12 mouse cellular contexts compared by ENCODE assay signal in genomic region chr9:44357207-44357606, GRCm38 (mm10). TPM values are rescaled to one million over a fixed set of nuclear protein-coding genes. Genes with fewer than 3 reads are reported as not detected.
DNase-seq lines count a peak whose midpoint lies in the region; ATAC-seq and TF ChIP-seq lines count a peak whose summit lies in the region.
"Had no signal": no experiment of that assay in that cellular context is flagged by ENCODE, and none has a peak within 500 bp of the region (broad histone marks: within the 10 kb centered on the region; RNA-seq: fewer than 3 reads in every experiment).

No protein-coding gene starts in this region.

- ATAC-seq in megakaryocyte progenitor cell, adult 5-6 weeks (replicated peaks; ENCODE audit: poor library complexity), result peak; percentile 70
- ATAC-seq: forebrain, embryonic 16.5 days had no signal

- TF ChIP-seq POLR2A in kidney, adult 2 months (IDR thresholded peaks at IDR 0.05; ENCODE audit: low read depth, low read length), result no peak

- peaks cover 13% of the 10 kb centered on the region for H3K36me3 ChIP-seq in kidney, adult 2 months (ENCODE audit: control insufficient read depth, insufficient read depth, low read length)
- peaks cover 79% of the 10 kb centered on the region for H3K36me3 ChIP-seq in E14TG2a.4 (ENCODE audit: insufficient read depth, low read length)

- DNase-seq in kidney, adult 2 months, result peak; percentile 38
- no peak for DNase-seq in kidney, adult 9 months
- DNase-seq in embryo, embryonic 10.5 days (ENCODE audit: low spot score), result peak; percentile 50
- no peak for DNase-seq in layer of hippocampus, postnatal 10 days (ENCODE audit: low spot score in 2 of 2)
- no peak for DNase-seq in gastrocnemius, postnatal 10 days
- DNase-seq in Muller cell, postnatal 12 days (ENCODE audit: inconsistent ontology term), result no peak
- DNase-seq: adrenal gland, adult 2 months; kidney, adult 8-10 months had no signal

- no peaks in the 10 kb centered on the region for H3K9me3 ChIP-seq in E14TG2a.4 (ENCODE audit: low read length)
- H3K9me3 ChIP-seq: midbrain, embryonic 10.5 days had no signal

- H3K27me3 ChIP-seq in kidney, adult 2 months (replicated peaks; ENCODE audit: control insufficient read depth, insufficient read depth, low read length), result no peaks in the 10 kb centered on the region
- H3K27me3 ChIP-seq in E14TG2a.4 (ENCODE audit: insufficient read depth, low read length), result no peaks in the 10 kb centered on the region

- 77% methylated on average over 4 of the region's 4 CpGs for WGBS in kidney, adult 2 months

- no peak overlapping the region for H3K4me3 ChIP-seq in kidney, adult 2 months (ENCODE audit: insufficient read depth, low read depth, low read length)
- H3K4me3 ChIP-seq in E14TG2a.4 (replicated peaks; ENCODE audit: low read length), result no peak overlapping the region
- H3K4me3 ChIP-seq: midbrain, embryonic 10.5 days had no signal

- no peak for TF ChIP-seq CTCF in kidney, adult 2 months (conservative IDR thresholded peaks at IDR 0.05; ENCODE audit: insufficient read depth, insufficient read length, low read depth, low read length)
- peak; percentile 28; the same call in 1 of the 2 replicates for TF ChIP-seq CTCF in E14TG2a.4 (conservative IDR thresholded peaks at IDR 0.05; ENCODE audit: low read length)

- peaks cover 2% of the 10 kb centered on the region; the same call in 1 of the 2 replicates for H3K4me1 ChIP-seq in kidney, adult 2 months (ENCODE audit: control insufficient read depth, insufficient read depth, low read length)
- peaks cover 31% of the 10 kb centered on the region for H3K4me1 ChIP-seq in E14TG2a.4 (replicated peaks; ENCODE audit: low read depth, low read length)

- H3K27ac ChIP-seq in kidney, adult 2 months (ENCODE audit: insufficient read depth, low read depth, low read length), result no peak overlapping the region
- H3K27ac ChIP-seq: midbrain, embryonic 10.5 days had no signal

RNA-seq across cellular contexts. Expression of gene Vps11, which starts 4.3 kb away (rescaled TPM):
- polyA plus RNA-seq in kidney, adult 2 months (2012; rRNA removed), result 31.2 and 34.1 TPM in 2 replicates
- 11.9 and 13.0 TPM in 2 replicates for total RNA-seq in megakaryocyte progenitor cell, adult 5-6 weeks (2015)
- 18.7 and 21.3 TPM in 2 replicates for total RNA-seq in megakaryocyte progenitor cell, adult 5-6 weeks (2017)
- 10 to 100 TPM; 39.6 to 44.2 TPM for total RNA-seq in layer of hippocampus, postnatal 10 days (2021)
- total RNA-seq in gastrocnemius, postnatal 10 days (2021), result 10 to 100 TPM; 18.2 to 20.2 TPM

RNA-seq across cellular contexts. Expression of gene Hmbs, which starts 13.2 kb away (rescaled TPM):
- polyA plus RNA-seq in kidney, adult 2 months (2012; rRNA removed), result 47.4 and 49.3 TPM in 2 replicates
- total RNA-seq in megakaryocyte progenitor cell, adult 5-6 weeks (2015), result 123 and 124 TPM in 2 replicates
- total RNA-seq in megakaryocyte progenitor cell, adult 5-6 weeks (2017), result 46.4 and 55.8 TPM in 2 replicates
- 10 to 100 TPM; 18.9 to 32.5 TPM for total RNA-seq in layer of hippocampus, postnatal 10 days (2021)
- total RNA-seq in gastrocnemius, postnatal 10 days (2021), result 10 to 100 TPM; 29.2 to 31.0 TPM

RNA-seq across cellular contexts. Expression of gene Hyou1, which starts 22.1 kb away (rescaled TPM):
- 42.3 and 45.0 TPM in 2 replicates for polyA plus RNA-seq in kidney, adult 2 months (2012; rRNA removed)
- total RNA-seq in megakaryocyte progenitor cell, adult 5-6 weeks (2015), result 90.9 and 104 TPM in 2 replicates
- 172 and 175 TPM in 2 replicates for total RNA-seq in megakaryocyte progenitor cell, adult 5-6 weeks (2017)
- 10 to 100 TPM; 87.6 to 89.7 TPM for total RNA-seq in layer of hippocampus, postnatal 10 days (2021)
- 10 to 100 TPM; 27.0 to 36.3 TPM for total RNA-seq in gastrocnemius, postnatal 10 days (2021)

RNA-seq across cellular contexts. Expression of gene H2afx, which starts 22.7 kb away (rescaled TPM):
- polyA plus RNA-seq in kidney, adult 2 months (2012; rRNA removed), result 23.6 and 31.5 TPM in 2 replicates
- 109 and 111 TPM in 2 replicates for total RNA-seq in megakaryocyte progenitor cell, adult 5-6 weeks (2015)
- total RNA-seq in megakaryocyte progenitor cell, adult 5-6 weeks (2017), result 270 and 329 TPM in 2 replicates
- total RNA-seq in layer of hippocampus, postnatal 10 days (2021), result 10 to 100 TPM; 69.9 to 74.3 TPM
- 10 to 100 TPM; 41.0 to 47.2 TPM for total RNA-seq in gastrocnemius, postnatal 10 days (2021)

RNA-seq across cellular contexts. Expression of gene Dpagt1, which starts 31.4 kb away (rescaled TPM):
- polyA plus RNA-seq in kidney, adult 2 months (2012; rRNA removed), result 41.9 and 45.8 TPM in 2 replicates
- total RNA-seq in megakaryocyte progenitor cell, adult 5-6 weeks (2015), result 50.3 and 54.8 TPM in 2 replicates
- total RNA-seq in megakaryocyte progenitor cell, adult 5-6 weeks (2017), result 18.9 and 21.0 TPM in 2 replicates
- 10 to 100 TPM; 16.5 to 18.5 TPM for total RNA-seq in layer of hippocampus, postnatal 10 days (2021)
- total RNA-seq in gastrocnemius, postnatal 10 days (2021), result 10 to 100 TPM; 11.7 to 17.0 TPM

Comparison
In these comparisons a context has a peak if more than half of its experiments do, and no peak if none do; other contexts are left out.
1. DNase-seq: peak in kidney, adult 2 months (single experiment) and embryo, embryonic 10.5 days (single experiment); none in kidney, adult 9 months (single experiment), layer of hippocampus, postnatal 10 days (0 of 2), gastrocnemius, postnatal 10 days (single experiment) and Muller cell, postnatal 12 days (single experiment).